14 mouse cellular contexts compared by ENCODE assay signal in genomic region chr8:119459724-119460123, GRCm38 (mm10). TPM values are rescaled to one million over a fixed set of nuclear protein-coding genes. Genes with fewer than 3 reads are reported as not detected.
DNase-seq lines count a peak whose midpoint lies in the region; ATAC-seq and TF ChIP-seq lines count a peak whose summit lies in the region.
"Had no signal": no experiment of that assay in that cellular context is flagged by ENCODE, and none has a peak within 500 bp of the region (broad histone marks: within the 10 kb centered on the region; RNA-seq: fewer than 3 reads in every experiment).

No protein-coding gene starts in this region.

- no peak overlapping the region for H3K9ac ChIP-seq in lung, embryonic 14.5 days
- H3K9ac ChIP-seq in hindbrain, embryonic 12.5 days, result no peak overlapping the region
- no peak overlapping the region for H3K9ac ChIP-seq in neural tube, embryonic 11.5 days (ENCODE audit: low read length)
- H3K9ac ChIP-seq: stomach, embryonic 15.5 days had no signal

- no peaks in the 10 kb centered on the region for H3K9me3 ChIP-seq in lung, embryonic 14.5 days (ENCODE audit: low read depth, low read length)
- no peaks in the 10 kb centered on the region for H3K9me3 ChIP-seq in hindbrain, embryonic 12.5 days (replicated peaks)
- H3K9me3 ChIP-seq in neural tube, embryonic 11.5 days (ENCODE audit: control insufficient read depth, low read length), result no peaks in the 10 kb centered on the region
- H3K9me3 ChIP-seq: stomach, embryonic 15.5 days had no signal

- no peak overlapping the region for H3K4me2 ChIP-seq in lung, embryonic 14.5 days
- H3K4me2 ChIP-seq in hindbrain, embryonic 12.5 days (replicated peaks), result peak overlapping the region; percentile 19; the same call in 1 of the 2 replicates
- no peak overlapping the region for H3K4me2 ChIP-seq in neural tube, embryonic 11.5 days (ENCODE audit: low read depth)
- H3K4me2 ChIP-seq: stomach, embryonic 15.5 days had no signal

- no peak overlapping the region for H3K27ac ChIP-seq in lung, embryonic 14.5 days (ENCODE audit: low read depth)
- H3K27ac ChIP-seq in hindbrain, embryonic 12.5 days, result peak overlapping the region; percentile 77
- H3K27ac ChIP-seq in neural tube, embryonic 11.5 days (ENCODE audit: low read depth, low read length), result peak overlapping the region; percentile 29; the same call in 1 of the 2 replicates
- H3K27ac ChIP-seq: stomach, embryonic 15.5 days had no signal

- H3K4me1 ChIP-seq in lung, embryonic 14.5 days (ENCODE audit: insufficient read depth), result no peaks in the 10 kb centered on the region; the same call in 1 of the 2 replicates
- peaks cover 29% of the 10 kb centered on the region for H3K4me1 ChIP-seq in hindbrain, embryonic 12.5 days
- H3K4me1 ChIP-seq in neural tube, embryonic 11.5 days (ENCODE audit: control insufficient read depth, insufficient read depth, low read length), result no peaks in the 10 kb centered on the region
- H3K4me1 ChIP-seq: stomach, embryonic 15.5 days had no signal

- no peaks in the 10 kb centered on the region for H3K27me3 ChIP-seq in lung, embryonic 14.5 days (ENCODE audit: insufficient read depth, low read length)
- 0 out of 2 replicates have a peak, but pooled peaks cover under 1% of the 10 kb centered on the region for H3K27me3 ChIP-seq in hindbrain, embryonic 12.5 days
- H3K27me3 ChIP-seq in neural tube, embryonic 11.5 days (ENCODE audit: control insufficient read depth, insufficient read depth, low read length), result no peaks in the 10 kb centered on the region

- H3K4me3 ChIP-seq in lung, embryonic 14.5 days (ENCODE audit: low read depth, low read length), result no peak overlapping the region
- no peak overlapping the region for H3K4me3 ChIP-seq in hindbrain, embryonic 12.5 days
- H3K4me3 ChIP-seq in neural tube, embryonic 11.5 days (ENCODE audit: low read depth, low read length), result no peak overlapping the region
- H3K4me3 ChIP-seq: stomach, embryonic 15.5 days had no signal

- H3K36me3 ChIP-seq in lung, embryonic 14.5 days (ENCODE audit: insufficient read depth), result no peaks in the 10 kb centered on the region
- H3K36me3 ChIP-seq in hindbrain, embryonic 12.5 days, result no peaks in the 10 kb centered on the region
- no peaks in the 10 kb centered on the region for H3K36me3 ChIP-seq in neural tube, embryonic 11.5 days (ENCODE audit: control insufficient read depth, insufficient read depth, low read length)
- H3K36me3 ChIP-seq: stomach, embryonic 15.5 days had no signal

- 27% methylated on average over 16 of the region's 16 CpGs for WGBS in lung, embryonic 14.5 days
- 23% methylated on average over 16 of the region's 16 CpGs for WGBS in hindbrain, embryonic 12.5 days
- WGBS in neural tube, embryonic 11.5 days, result 44% methylated on average over 16 of the region's 16 CpGs

- no peak for ATAC-seq in lung, embryonic 14.5 days (ENCODE audit: insufficient read depth)
- ATAC-seq in hindbrain, embryonic 12.5 days (ENCODE audit: low FRiP score), result peak; percentile 70
- no peak; the same call in 1 of the 2 replicates for ATAC-seq in neural tube, embryonic 11.5 days (ENCODE audit: insufficient read depth, low FRiP score, low TSS enrichment)

- DNase-seq in embryo, embryonic 10.5 days (ENCODE audit: low spot score), result peak; percentile 48
- DNase-seq in embryo, embryonic 10 days (ENCODE audit: low spot score), result no peak
- peak; percentile 34 for DNase-seq in lung, embryonic 14.5 days
- no peak for DNase-seq in lung, adult 18-20 months
- peak; percentile 70 for DNase-seq in neural tube, embryonic 11.5 days (ENCODE audit: low spot score)
- DNase-seq in frontal cortex, postnatal 14 days (ENCODE audit: low spot score in 2 of 2), result no peak
- DNase-seq in cerebellum, postnatal 25 days, result no peak
- DNase-seq: B cell, adult 2 months; cerebellum, adult 11-12 months; kidney, adult 2 months; lung, postnatal 36 days had no signal

- TF ChIP-seq CTCF in lung, embryonic 14.5 days (IDR thresholded peaks at IDR 0.05; ENCODE audit: low read depth), result no peak

RNA-seq across cellular contexts. Expression of gene Necab2, which starts 13.2 kb away (rescaled TPM):
- 1.9 and 2.2 TPM in 2 replicates for polyA plus RNA-seq in lung, embryonic 14.5 days (2014; fragmentation: Nextera tagmentation; extraction: Ambion mirVana)
- 18.3 and 23.7 TPM in 2 replicates for polyA plus RNA-seq in hindbrain, embryonic 12.5 days (2016; fragmentation: Nextera tagmentation; extraction: Ambion mirVana)
- polyA plus RNA-seq in neural tube, embryonic 11.5 days (2014; fragmentation: Nextera tagmentation; extraction: Ambion mirVana), result 11.5 and 11.8 TPM in 2 replicates

RNA-seq across cellular contexts. Expression of gene Osgin1, which starts 25.8 kb away (rescaled TPM):
- polyA plus RNA-seq in lung, embryonic 14.5 days (2014; fragmentation: Nextera tagmentation; extraction: Ambion mirVana), result 0.53 and 0.85 TPM in 2 replicates
- polyA plus RNA-seq in hindbrain, embryonic 12.5 days (2016; fragmentation: Nextera tagmentation; extraction: Ambion mirVana), result 0.12 and 0.14 TPM in 2 replicates
- 0.27 and 0.76 TPM in 2 replicates for polyA plus RNA-seq in neural tube, embryonic 11.5 days (2014; fragmentation: Nextera tagmentation; extraction: Ambion mirVana)

RNA-seq across cellular contexts. Expression of gene Slc38a8, which starts 41.8 kb away (rescaled TPM):
- not detected in 2 replicates for polyA plus RNA-seq in lung, embryonic 14.5 days (2014; fragmentation: Nextera tagmentation; extraction: Ambion mirVana)
- polyA plus RNA-seq in hindbrain, embryonic 12.5 days (2016; fragmentation: Nextera tagmentation; extraction: Ambion mirVana), result 0.08 and 0.12 TPM in 2 replicates
- not detected in 2 replicates for polyA plus RNA-seq in neural tube, embryonic 11.5 days (2014; fragmentation: Nextera tagmentation; extraction: Ambion mirVana)
- polyA plus RNA-seq: kidney, adult 2 months; limb, embryonic 11.5 days; stomach, embryonic 15.5 days had no signal

Comparison
In these comparisons a context has a peak if more than half of its experiments do, and no peak if none do; other contexts are left out.
1. DNase-seq: peak in embryo, embryonic 10.5 days (single experiment), lung, embryonic 14.5 days (single experiment) and neural tube, embryonic 11.5 days (single experiment); none in embryo, embryonic 10 days (single experiment), lung, adult 18-20 months (0 of 2), frontal cortex, postnatal 14 days (0 of 2) and cerebellum, postnatal 25 days (0 of 2).